Mouse (Mus musculus): ENCODE data around the gene Vcan. TPM values are rescaled to one million over a fixed set of nuclear protein-coding genes. Genes with fewer than 3 reads are reported as not detected.
"Not testable (repeated sequence)": the region's sequence is repeated elsewhere in the genome, so short reads cannot be mapped to it uniquely, and the experiment has no call there.

Gene Vcan
- polyA plus RNA-seq (2015; fragmentation: Nextera tagmentation; extraction: Ambion mirVana), result 73.2 and 73.8 TPM in 2 replicates

DNA sequence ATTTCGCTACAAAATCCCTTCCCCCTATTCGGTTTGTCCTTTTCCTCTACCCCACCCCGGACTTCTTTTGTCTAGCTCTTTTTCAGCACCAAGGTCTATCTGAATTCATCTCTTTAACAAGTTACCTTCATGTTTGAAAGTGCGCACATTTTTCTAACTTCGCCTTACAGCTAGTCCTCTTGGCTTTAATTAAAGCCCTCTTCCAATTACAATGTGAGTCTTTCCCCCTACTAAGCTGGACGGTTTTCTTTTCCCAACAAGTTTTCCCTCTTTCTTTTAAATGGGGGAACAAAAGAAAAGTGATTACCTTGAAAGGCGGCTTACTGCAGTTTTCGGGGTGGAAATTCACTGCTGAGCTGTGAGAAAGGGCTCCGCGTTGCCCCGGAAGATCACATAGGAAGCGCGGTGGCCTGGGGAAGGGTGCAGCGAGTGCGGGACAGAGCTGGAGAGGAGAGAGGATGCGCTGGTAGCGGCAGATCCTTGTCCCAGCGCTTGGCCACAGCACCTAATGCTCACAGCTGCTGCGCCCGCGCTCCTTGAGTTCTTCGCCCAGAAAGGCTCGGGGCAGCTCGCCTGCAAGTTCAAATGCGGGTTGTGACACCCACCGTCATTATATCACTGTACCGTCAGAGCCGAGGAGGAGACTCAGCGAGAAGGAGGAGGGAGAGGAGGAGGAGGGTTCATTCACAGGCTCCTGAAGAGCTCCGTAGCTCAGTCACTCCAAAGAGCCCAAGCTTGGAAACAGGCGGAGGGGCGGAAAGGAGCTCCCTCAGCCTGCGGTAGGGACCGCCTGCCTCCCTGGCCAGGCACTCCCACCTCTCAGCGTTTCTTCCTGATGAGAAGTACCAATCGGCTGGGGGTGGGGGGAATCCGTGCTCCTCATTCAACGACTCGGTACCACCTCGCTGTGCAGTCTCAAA, at the start of gene Vcan:
Vcan (minus strand) TSS at position 744 of the 920 bp plus-strand sequence.
- Histone ChIP-seq H3K27ac (peak within 1 kb of the TSS; percentile 90), H3K27me3 (peaks cover 5% of the 10 kb centered on the region; the same call in 1 of the 2 replicates), H3K9ac (peak within 1 kb of the TSS; percentile 67), H3K36me3 (no peaks in the 10 kb centered on the region), H3K9me3 (replicated peaks) (no peaks in the 10 kb centered on the region), H3K4me3 (replicated peaks) (peak within 1 kb of the TSS; percentile 61), H3K4me1 (peaks cover 29% of the 10 kb centered on the region), H3K4me2 (peak within 1 kb of the TSS; percentile 92)
- peak; percentile 75 for ATAC-seq (replicated peaks; ENCODE audit: low FRiP score)
- WGBS, result under 1% methylated on average over 40 of the region's 40 CpGs

GRCm38 (mm10) chr13:89791475-89791874, 49.2 kb upstream of the Vcan start:
- H3K4me2 ChIP-seq, result no peak overlapping the region
- no peak for ATAC-seq (replicated peaks; ENCODE audit: low FRiP score)
- no peaks in the 10 kb centered on the region for H3K9me3 ChIP-seq (replicated peaks)
- WGBS, result 49% methylated on average over 5 of the region's 5 CpGs
- no peaks in the 10 kb centered on the region for H3K27me3 ChIP-seq
- no peak overlapping the region for H3K4me3 ChIP-seq (replicated peaks)
- H3K27ac ChIP-seq, result no peak overlapping the region
- H3K4me1 ChIP-seq, result no peaks in the 10 kb centered on the region
- no peaks in the 10 kb centered on the region for H3K36me3 ChIP-seq
- no peak overlapping the region for H3K9ac ChIP-seq

DNA sequence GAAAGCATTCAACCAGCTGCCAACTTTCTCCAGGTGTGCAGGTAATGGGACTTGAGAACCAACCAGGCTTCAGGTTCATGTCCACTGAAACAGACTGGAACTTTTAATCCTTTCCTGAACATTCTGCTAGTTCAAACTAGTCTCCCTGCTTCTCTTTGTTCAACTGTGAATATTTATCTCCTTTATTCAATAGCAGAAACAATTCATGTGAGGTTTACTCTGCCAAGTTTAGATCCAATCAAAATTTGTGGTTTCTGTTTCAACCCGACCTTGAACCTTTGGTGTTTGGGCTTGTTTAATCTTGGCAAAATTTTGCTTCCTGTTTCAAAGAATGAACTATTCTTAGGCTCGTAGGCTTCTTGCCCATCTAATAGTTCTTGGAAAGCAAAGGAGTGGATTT, 40.6 kb upstream of the Vcan start:
- no peaks in the 10 kb centered on the region for H3K36me3 ChIP-seq
- 68% methylated on average over 2 of the region's 2 CpGs for WGBS
- H3K4me1 ChIP-seq, result no peaks in the 10 kb centered on the region
- H3K4me2 ChIP-seq, result no peak overlapping the region
- H3K9me3 ChIP-seq (replicated peaks), result no peaks in the 10 kb centered on the region
- no peak overlapping the region for H3K9ac ChIP-seq
- H3K4me3 ChIP-seq (replicated peaks), result no peak overlapping the region
- no peak for ATAC-seq (replicated peaks; ENCODE audit: low FRiP score)
- no peak overlapping the region for H3K27ac ChIP-seq
- no peaks in the 10 kb centered on the region for H3K27me3 ChIP-seq

DNA sequence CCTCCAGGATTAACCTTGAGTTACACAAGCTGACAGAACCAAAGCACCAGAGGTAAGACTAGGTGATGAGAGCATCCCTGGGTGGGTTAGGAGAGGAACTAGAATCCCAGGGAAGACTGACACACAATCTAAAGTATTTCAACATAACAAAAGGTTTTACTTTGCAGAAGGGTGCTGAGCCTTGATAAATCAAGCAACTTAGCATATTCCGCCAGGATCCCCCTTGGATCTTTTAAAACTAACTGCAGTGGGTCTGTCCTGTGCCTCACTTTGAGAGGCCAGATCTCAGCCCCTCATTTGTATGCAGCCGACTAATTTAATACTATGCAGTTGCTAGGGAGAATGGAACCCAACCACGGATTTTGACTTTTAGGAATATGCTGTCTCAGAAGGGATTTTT, 38.0 kb upstream of the Vcan start:
- Histone ChIP-seq H3K27ac (no peak overlapping the region), H3K9me3 (replicated peaks) (no peaks in the 10 kb centered on the region), H3K4me3 (replicated peaks) (no peak overlapping the region), H3K4me1 (no peaks in the 10 kb centered on the region), H3K36me3 (no peaks in the 10 kb centered on the region), H3K27me3 (no peaks in the 10 kb centered on the region), H3K9ac (no peak overlapping the region), H3K4me2 (no peak overlapping the region)
- no peak for ATAC-seq (replicated peaks; ENCODE audit: low FRiP score)
- WGBS, result 65% methylated on average over 3 of the region's 3 CpGs

- ATAC-seq (replicated peaks; ENCODE audit: low FRiP score), result peak; percentile 62
These were observed 37.1 kb upstream of the Vcan start for GRCm38 (mm10) chr13:89779208-89779911.

GRCm38 (mm10) chr13:89777764-89778163, 35.5 kb upstream of the Vcan start:
- Histone ChIP-seq H3K36me3 (no peaks in the 10 kb centered on the region), H3K4me3 (replicated peaks) (no peak overlapping the region), H3K9me3 (replicated peaks) (no peaks in the 10 kb centered on the region), H3K27me3 (no peaks in the 10 kb centered on the region), H3K4me2 (no peak overlapping the region), H3K9ac (no peak overlapping the region), H3K4me1 (no peaks in the 10 kb centered on the region), H3K27ac (no peak overlapping the region)
- 100% methylated on average over 1 of the region's 1 CpGs for WGBS
- no peak for ATAC-seq (replicated peaks; ENCODE audit: low FRiP score)

More at GRCm38 (mm10) chr13:89779208-89779911, 37.1 kb upstream of the Vcan start:
- H3K36me3 ChIP-seq, result no peaks in the 10 kb centered on the region
- H3K4me2 ChIP-seq, result no peak overlapping the region
- no peak overlapping the region for H3K9ac ChIP-seq
- no peaks in the 10 kb centered on the region for H3K9me3 ChIP-seq (replicated peaks)
- H3K4me3 ChIP-seq (replicated peaks), result no peak overlapping the region
- WGBS, result 64% methylated on average over 7 of the region's 7 CpGs
- H3K27me3 ChIP-seq, result no peaks in the 10 kb centered on the region
- no peaks in the 10 kb centered on the region for H3K4me1 ChIP-seq
- no peak overlapping the region for H3K27ac ChIP-seq

DNA sequence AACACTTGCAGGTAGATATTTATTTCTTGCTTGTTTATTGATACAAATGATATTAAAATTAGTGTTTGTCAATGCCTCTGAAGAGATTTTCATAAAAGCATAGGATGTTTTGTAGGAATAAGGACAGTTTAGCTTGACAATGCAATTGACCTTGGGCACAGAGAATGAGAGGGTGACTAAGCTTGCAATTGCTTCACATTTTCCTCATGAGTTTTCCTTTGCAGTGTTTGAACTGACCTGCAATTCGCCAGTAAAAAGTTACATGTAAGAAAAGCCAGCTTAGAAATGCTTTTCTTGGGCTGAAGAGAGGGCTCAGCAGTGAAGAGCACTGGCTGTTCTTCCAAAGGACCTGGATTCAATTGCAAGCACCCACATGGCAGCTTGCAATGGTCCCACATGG, 34.8 kb upstream of the Vcan start:
- ATAC-seq (replicated peaks; ENCODE audit: low FRiP score), result no peak
- no peaks in the 10 kb centered on the region for H3K9me3 ChIP-seq (replicated peaks)
- no peak overlapping the region for H3K4me3 ChIP-seq (replicated peaks)
- H3K27ac ChIP-seq, result no peak overlapping the region
- H3K4me1 ChIP-seq, result no peaks in the 10 kb centered on the region
- H3K36me3 ChIP-seq, result no peaks in the 10 kb centered on the region
- 79% methylated on average over 1 of the region's 1 CpGs for WGBS
- H3K4me2 ChIP-seq, result no peak overlapping the region
- no peak overlapping the region for H3K9ac ChIP-seq
- no peaks in the 10 kb centered on the region for H3K27me3 ChIP-seq

- Histone ChIP-seq H3K4me3 (replicated peaks) (no peak overlapping the region), H3K27ac (no peak overlapping the region), H3K36me3 (no peaks in the 10 kb centered on the region), H3K4me2 (no peak overlapping the region), H3K9me3 (replicated peaks) (no peaks in the 10 kb centered on the region), H3K9ac (no peak overlapping the region), H3K27me3 (no peaks in the 10 kb centered on the region), H3K4me1 (no peaks in the 10 kb centered on the region)
- no peak for ATAC-seq (replicated peaks; ENCODE audit: low FRiP score)
- WGBS, result 73% methylated on average over 1 of the region's 1 CpGs
These were observed 24.2 kb upstream of the Vcan start for GRCm38 (mm10) chr13:89766551-89766950.

- Histone ChIP-seq H3K27me3 (no peaks in the 10 kb centered on the region), H3K4me1 (no peaks in the 10 kb centered on the region), H3K9me3 (replicated peaks) (no peaks in the 10 kb centered on the region), H3K36me3 (no peaks in the 10 kb centered on the region), H3K27ac (no peak overlapping the region), H3K9ac (no peak overlapping the region), H3K4me3 (replicated peaks) (no peak overlapping the region), H3K4me2 (no peak overlapping the region)
- 89% methylated on average over 3 of the region's 3 CpGs for WGBS
- ATAC-seq (replicated peaks; ENCODE audit: low FRiP score), result no peak
These were observed 23.7 kb upstream of the Vcan start for GRCm38 (mm10) chr13:89765966-89766365.

GRCm38 (mm10) chr13:89762339-89762738, 20.0 kb upstream of the Vcan start:
- Histone ChIP-seq H3K9me3 (replicated peaks) (no peaks in the 10 kb centered on the region), H3K27ac (no peak overlapping the region), H3K9ac (no peak overlapping the region), H3K36me3 (no peaks in the 10 kb centered on the region), H3K4me2 (no peak overlapping the region), H3K4me3 (replicated peaks) (no peak overlapping the region), H3K27me3 (no peaks in the 10 kb centered on the region), H3K4me1 (no peaks in the 10 kb centered on the region)
- 87% methylated on average over 3 of the region's 3 CpGs for WGBS
- no peak for ATAC-seq (replicated peaks; ENCODE audit: low FRiP score)

- Histone ChIP-seq H3K4me2 (no peak overlapping the region), H3K27me3 (no peaks in the 10 kb centered on the region), H3K36me3 (no peaks in the 10 kb centered on the region), H3K9me3 (replicated peaks) (no peaks in the 10 kb centered on the region), H3K4me1 (no peaks in the 10 kb centered on the region), H3K27ac (no peak overlapping the region), H3K9ac (no peak overlapping the region), H3K4me3 (replicated peaks) (no peak overlapping the region)
- ATAC-seq (replicated peaks; ENCODE audit: low FRiP score), result no peak
These were observed 14.0 kb upstream of the Vcan start for GRCm38 (mm10) chr13:89756347-89756746.

- H3K27me3 ChIP-seq; H3K27ac ChIP-seq; H3K4me3 ChIP-seq (replicated peaks); H3K9me3 ChIP-seq (replicated peaks); H3K36me3 ChIP-seq; ATAC-seq (replicated peaks; ENCODE audit: low FRiP score); H3K4me1 ChIP-seq; H3K4me2 ChIP-seq; H3K9ac ChIP-seq: not testable (repeated sequence)
- WGBS, result 24% methylated on average over 3 of the region's 3 CpGs
These were observed 8.3 kb upstream of the Vcan start for GRCm38 (mm10) chr13:89750562-89750961.

Data from kidney, embryonic 15.5 days (tissue).